Mouse (Mus musculus): ENCODE measurements around the gene Mitd1. TPM values are rescaled to one million over a fixed set of nuclear protein-coding genes. Genes with fewer than 3 reads are reported as not detected.

Gene Mitd1
- total and polyA plus RNA-seq, 3 experiments: 20.9 to 23.0 TPM; not detected in 1

DNA sequence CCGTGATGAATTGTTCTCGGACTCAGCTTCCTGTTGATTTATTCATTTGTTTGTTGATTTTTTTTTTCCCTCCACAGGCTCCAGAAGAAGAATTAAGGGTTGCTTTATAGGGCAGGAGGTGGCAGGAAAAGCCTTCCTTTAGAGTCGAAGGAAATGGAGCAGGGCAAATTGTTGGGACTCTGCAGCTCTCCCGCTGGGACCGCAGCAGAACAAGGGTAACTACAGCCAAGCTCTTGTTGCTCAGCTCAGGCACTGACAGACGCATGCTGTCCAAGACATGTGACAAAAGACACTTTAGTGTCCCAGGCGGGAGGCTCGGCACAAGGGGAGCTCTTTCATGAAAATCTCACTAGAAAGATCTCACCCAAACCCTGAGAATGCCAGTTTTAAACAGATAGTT lies 32.3 kb upstream of the Mitd1 start:
- no peak for TF ChIP-seq POLR2A (IDR thresholded peaks at IDR 0.05; ENCODE audit: control insufficient read depth in 1 of 2, insufficient read depth in 1 of 2, low read depth in 1 of 2, low read length in 2 of 2, poor library complexity in 1 of 2)
- no peak for TF ChIP-seq ZNF384 (IDR thresholded peaks at IDR 0.05; ENCODE audit: low read depth, low read length)
- TF ChIP-seq GATA1 (IDR thresholded peaks at IDR 0.05; ENCODE audit: low read depth, low read length): no peak
- TF ChIP-seq ETS1 (IDR thresholded peaks at IDR 0.05; ENCODE audit: low read depth, low read length): no peak
- no peak for TF ChIP-seq POLR2AphosphoS2 (IDR thresholded peaks at IDR 0.05; ENCODE audit: low read length)
- no peak for TF ChIP-seq EP300 (IDR thresholded peaks at IDR 0.05; ENCODE audit: low read depth in 1 of 2, low read length in 2 of 2)
- no peak for TF ChIP-seq MEF2A (IDR thresholded peaks at IDR 0.05; ENCODE audit: extremely low read depth, insufficient replicate concordance, low read depth, low read length, poor library complexity, severe bottlenecking)
- no peak for TF ChIP-seq UBTF (IDR thresholded peaks at IDR 0.05; ENCODE audit: borderline replicate concordance, insufficient read depth, low read depth, low read length)
- TF ChIP-seq TAL1 (IDR thresholded peaks at IDR 0.05; ENCODE audit: low read length): no peak
- no peak for TF ChIP-seq ZKSCAN1 (IDR thresholded peaks at IDR 0.05; ENCODE audit: low read depth, low read length)
- no peak for TF ChIP-seq MXI1 (IDR thresholded peaks at IDR 0.05; ENCODE audit: low read depth, low read length)
- no peak for TF ChIP-seq ELF1 (IDR thresholded peaks at IDR 0.05; ENCODE audit: low read depth, low read length)
- TF ChIP-seq ZMIZ1 (IDR thresholded peaks at IDR 0.05; ENCODE audit: low read depth, low read length): no peak
- no peak for TF ChIP-seq E2F4 (IDR thresholded peaks at IDR 0.05; ENCODE audit: borderline replicate concordance, low read depth, low read length)
- TF ChIP-seq CHD2 (IDR thresholded peaks at IDR 0.05; ENCODE audit: low read length): no peak
- no peak for TF ChIP-seq GABPA (IDR thresholded peaks at IDR 0.05; ENCODE audit: low read depth, low read length)
- no peaks in the 10 kb centered on the region for H3K79me2 ChIP-seq (ENCODE audit: control insufficient read depth, insufficient read depth, low read length, poor library complexity)
- H3K36me3 ChIP-seq (ENCODE audit: control insufficient read depth in 1 of 2, insufficient read depth in 2 of 2, low read length in 2 of 2): no peaks in the 10 kb centered on the region
- DNase-seq (ENCODE audit: low read depth, low spot score): no peak
- no peak overlapping the region for H3K9ac ChIP-seq (ENCODE audit: control insufficient read depth, low read depth, low read length, poor library complexity, severe bottlenecking)
- H3K27ac ChIP-seq (ENCODE audit: control insufficient read depth, low read depth, low read length): no peak overlapping the region
- H3K27me3 ChIP-seq (ENCODE audit: control insufficient read depth in 1 of 2, insufficient read depth in 2 of 2, low read length in 2 of 2): peaks cover 3% of the 10 kb centered on the region in 2 experiments; a peak in 3 of 4 replicates
- H3K9me3 ChIP-seq (replicated peaks; ENCODE audit: insufficient read depth, low read length): no peaks in the 10 kb centered on the region
- no peaks in the 10 kb centered on the region for H3K4me1 ChIP-seq (ENCODE audit: control insufficient read depth in 1 of 2, insufficient read depth in 2 of 2, low read length in 2 of 2)
- H3K4me3 ChIP-seq (ENCODE audit: control insufficient read depth in 1 of 2, insufficient read depth in 1 of 2, low read depth in 2 of 2, low read length in 2 of 2): no peak overlapping the region

GRCm38 (mm10) chr1:37918096-37918495 lies 27.9 kb upstream of the Mitd1 start:
- Histone ChIP-seq H3K36me3 (ENCODE audit: control insufficient read depth in 1 of 2, insufficient read depth in 2 of 2, low read length in 2 of 2) (no peaks in the 10 kb centered on the region), H3K27ac (ENCODE audit: control insufficient read depth, low read depth, low read length) (no peak overlapping the region), H3K27me3 (ENCODE audit: control insufficient read depth in 1 of 2, insufficient read depth in 2 of 2, low read length in 2 of 2) (peaks cover 9 to 11% of the 10 kb centered on the region in 2 experiments), H3K4me1 (ENCODE audit: control insufficient read depth in 1 of 2, insufficient read depth in 2 of 2, low read length in 2 of 2) (no peaks in the 10 kb centered on the region), H3K4me3 (ENCODE audit: control insufficient read depth in 1 of 2, insufficient read depth in 1 of 2, low read depth in 2 of 2, low read length in 2 of 2) (no peak overlapping the region), H3K9ac (ENCODE audit: control insufficient read depth, low read depth, low read length, poor library complexity, severe bottlenecking) (no peak overlapping the region), H3K79me2 (ENCODE audit: control insufficient read depth, insufficient read depth, low read length, poor library complexity) (no peaks in the 10 kb centered on the region), H3K9me3 (replicated peaks; ENCODE audit: insufficient read depth, low read length) (no peaks in the 10 kb centered on the region)
- no peak for DNase-seq (ENCODE audit: low read depth, low spot score)
- TF ChIP-seq USF1 (IDR thresholded peaks at IDR 0.05; ENCODE audit: low read depth, low read length) (no peak), ELF1 (IDR thresholded peaks at IDR 0.05; ENCODE audit: low read depth, low read length) (no peak), HCFC1 (IDR thresholded peaks at IDR 0.05; ENCODE audit: low read depth, low read length) (no peak), SIN3A (IDR thresholded peaks at IDR 0.05; ENCODE audit: low read length) (no peak), MAX (IDR thresholded peaks at IDR 0.05; ENCODE audit: low read length) (no peak), JUND (IDR thresholded peaks at IDR 0.05; ENCODE audit: low read depth, low read length) (no peak), MYC (IDR thresholded peaks at IDR 0.05; ENCODE audit: low read depth, low read length) (no peak), TBP (IDR thresholded peaks at IDR 0.05; ENCODE audit: low read depth, low read length) (no peak), EP300 (IDR thresholded peaks at IDR 0.05; ENCODE audit: low read depth in 1 of 2, low read length in 2 of 2) (no peak), GABPA (IDR thresholded peaks at IDR 0.05; ENCODE audit: low read depth, low read length) (no peak), POLR2A (IDR thresholded peaks at IDR 0.05; ENCODE audit: control insufficient read depth in 1 of 2, insufficient read depth in 1 of 2, low read depth in 1 of 2, low read length in 2 of 2, poor library complexity in 1 of 2) (no peak), RAD21 (IDR thresholded peaks at IDR 0.05; ENCODE audit: low read depth, low read length) (no peak)

Data from MEL (cell line).